Mouse (Mus musculus) myocyte (in vitro differentiated cells): ENCODE measurements around the gene Prkca. TPM values are rescaled to one million over a fixed set of nuclear protein-coding genes. Genes with fewer than 3 reads are reported as not detected.

Source experiments
- H3K27me3 ChIP-seq: one replicate; pipeline ENCODE4 v1.6.1; 2011; ENCODE audit not compliant: control insufficient read depth, insufficient read depth, insufficient read length
- H3K36me3 ChIP-seq: one replicate; pipeline ENCODE4 v1.6.1; 2011; ENCODE audit not compliant: control insufficient read depth, insufficient read depth
- H3K4me2 ChIP-seq: one replicate; pipeline ENCODE4 v1.6.1; 2011; ENCODE audit warnings: low read depth, control low read depth
- H3K4me3 ChIP-seq: one replicate; pipeline ENCODE4 v1.5.1; 2011; ENCODE audit warnings: mild to moderate bottlenecking, control low read depth, moderate library complexity
- H3K79me2 ChIP-seq: one replicate; pipeline ENCODE4 v1.6.1; 2011; ENCODE audit not compliant: control insufficient read depth, insufficient read depth
- H3ac ChIP-seq: one replicate; pipeline ENCODE4 v1.6.1; 2011; ENCODE audit not compliant: control insufficient read depth, insufficient read length
- CEBPB ChIP-seq: IDR thresholded peaks from 2 replicates; pipeline ENCODE4 v1.6.1; 2011; ENCODE audit warnings: mild to moderate bottlenecking, moderate library complexity; ENCODE audit not compliant: poor library complexity, insufficient read depth, severe bottlenecking
- E2F4 ChIP-seq: IDR thresholded peaks from one replicate; pipeline ENCODE4 v1.6.1; 2011; ENCODE audit warnings: mild to moderate bottlenecking, control low read depth, moderate library complexity; ENCODE audit not compliant: insufficient read depth
- MAX ChIP-seq: IDR thresholded peaks from one replicate; pipeline ENCODE4 v1.6.1; 2011; ENCODE audit warnings: low read depth, mild to moderate bottlenecking, control low read depth
- MYOD1 ChIP-seq, 3 experiments: IDR thresholded peaks; one replicate each; pipeline ENCODE4 v1.6.1; 2011; ENCODE audit warnings: control low read depth in 2 of 3, low read depth in 2 of 3, mild to moderate bottlenecking in 2 of 3, moderate library complexity in 1 of 3; ENCODE audit not compliant: insufficient read length in 2 of 3, control insufficient read depth in 1 of 3
- MYOG ChIP-seq, 3 experiments: IDR thresholded peaks; one replicate each; pipeline ENCODE4 v1.6.1; 2011; ENCODE audit warnings: control low read depth in 2 of 3, low read depth in 2 of 3, mild to moderate bottlenecking in 2 of 3; ENCODE audit not compliant: insufficient read length in 2 of 3, control insufficient read depth in 1 of 3, insufficient read depth in 1 of 3
- POLR2A ChIP-seq: IDR thresholded peaks from one replicate; pipeline ENCODE4 v1.6.1; 2011; ENCODE audit warnings: low read depth, mild to moderate bottlenecking, control low read depth, moderate library complexity; ENCODE audit not compliant: insufficient read length
- POLR2AphosphoS2 ChIP-seq: IDR thresholded peaks from one replicate; pipeline ENCODE4 v1.6.1; 2011; ENCODE audit warnings: low read depth, control low read depth; ENCODE audit not compliant: insufficient read length
- REST ChIP-seq: IDR thresholded peaks from one replicate; pipeline ENCODE4 v1.6.1; 2011; ENCODE audit warnings: mild to moderate bottlenecking, control low read depth, moderate library complexity; ENCODE audit not compliant: insufficient read depth, insufficient read length
- SRF ChIP-seq: IDR thresholded peaks from one replicate; pipeline ENCODE4 v1.6.1; 2011; ENCODE audit warnings: low read depth; ENCODE audit not compliant: control insufficient read depth, insufficient read length
- TCF12 ChIP-seq: IDR thresholded peaks from one replicate; pipeline ENCODE4 v1.6.1; 2011; ENCODE audit warnings: mild to moderate bottlenecking, control low read depth; ENCODE audit not compliant: poor library complexity, insufficient read depth, severe bottlenecking
- TCF3 ChIP-seq: IDR thresholded peaks from one replicate; pipeline ENCODE4 v1.6.1; 2011; ENCODE audit warnings: low read depth, control low read depth; ENCODE audit not compliant: insufficient read length
- USF1 ChIP-seq: IDR thresholded peaks from one replicate; pipeline ENCODE4 v1.6.1; 2011; ENCODE audit warnings: low read depth, mild to moderate bottlenecking, control low read depth, moderate library complexity
- polyA plus RNA-seq: library from polyadenylated mRNA; unstranded; fragments of >200 nt; fragmentation: generic; extraction: Trizol; gene quantifications from one replicate; pipeline ENCODE4 v1.2.1, GENCODE M21; 2012; ENCODE audit warnings: missing spikeins

The Prkca gene
- polyA plus RNA-seq, 1 experiment, result 15.3 TPM

DNA sequence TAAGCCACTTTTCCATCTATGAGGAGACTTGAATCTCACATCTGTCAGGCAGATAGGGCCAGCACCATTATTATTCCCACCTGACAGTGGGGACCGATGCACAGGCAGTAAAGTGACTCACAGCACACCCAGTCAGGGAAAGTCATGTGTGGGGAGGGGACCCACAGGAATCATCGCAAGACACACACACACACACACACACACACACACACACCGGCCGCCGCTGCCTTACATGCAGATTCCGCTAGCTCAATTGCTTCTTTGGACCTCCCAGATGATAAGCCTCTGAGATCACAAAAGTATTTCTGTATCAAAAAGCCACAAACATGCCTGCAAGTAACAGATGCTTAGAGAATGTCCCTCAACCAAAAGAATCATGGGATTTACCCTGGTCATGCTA lies 239.6 kb downstream of the Prkca start:
- TF ChIP-seq TCF3, result peak; percentile 9
- TF ChIP-seq E2F4, result no peak
- no peak for TF ChIP-seq USF1
- TF ChIP-seq MYOG (IDR thresholded peaks at IDR 0.05; ENCODE audit: control insufficient read depth in 1 of 3, insufficient read depth in 1 of 3, insufficient read length in 2 of 3, low read depth in 2 of 3), result peak; percentile 28 to 71 (median 69)
- peak in 2 of 3 experiments; percentile 32 to 51 for TF ChIP-seq MYOD1 (IDR thresholded peaks at IDR 0.05; ENCODE audit: control insufficient read depth in 1 of 3, insufficient read length in 2 of 3, low read depth in 2 of 3)
- no peak for TF ChIP-seq CEBPB
- TF ChIP-seq TCF12, result no peak
- no peak for TF ChIP-seq REST
- peaks cover 5% of the 10 kb centered on the region for H3K79me2 ChIP-seq
- no peak overlapping the region for H3K4me3 ChIP-seq
- H3K27me3 ChIP-seq, result no peaks in the 10 kb centered on the region
- H3K36me3 ChIP-seq, result no peaks in the 10 kb centered on the region
- H3K4me2 ChIP-seq, result no peak overlapping the region
- no peak overlapping the region for H3ac ChIP-seq

DNA sequence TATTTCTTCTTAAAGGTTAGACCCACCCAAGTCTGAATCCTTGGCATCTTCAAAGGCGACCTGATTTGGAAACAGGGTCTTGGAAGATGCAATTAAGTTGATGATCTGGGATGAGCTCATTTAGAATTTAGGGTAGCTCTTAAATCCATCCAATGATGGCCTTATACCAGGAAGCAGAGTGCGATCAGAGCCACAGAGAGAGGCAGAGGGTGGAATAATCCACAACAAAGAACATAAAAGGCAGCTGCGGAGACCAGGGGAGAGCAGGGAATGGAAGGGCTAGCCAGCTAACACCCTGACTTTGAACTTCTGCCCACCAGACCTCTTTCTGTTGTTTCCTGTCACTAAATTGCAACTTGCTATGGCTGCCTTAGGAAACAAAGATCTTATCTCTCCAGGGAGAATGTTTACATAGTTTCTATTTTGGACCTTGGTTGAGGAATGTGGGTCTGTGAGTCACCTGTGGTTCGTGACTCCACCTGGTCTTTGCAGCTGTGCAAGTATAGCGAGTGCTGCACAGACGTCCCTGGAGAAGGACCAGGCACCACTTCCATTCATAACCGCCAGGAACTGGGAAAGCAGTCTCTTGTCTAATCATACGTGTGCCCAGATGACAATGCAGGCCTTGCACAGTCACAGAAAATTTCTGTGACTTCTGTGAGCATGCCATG lies 242.3 kb downstream of the Prkca start:
- Histone ChIP-seq H3K4me3 (no peak overlapping the region), H3K4me2 (peak overlapping the region; percentile 44), H3ac (no peak overlapping the region), H3K36me3 (no peaks in the 10 kb centered on the region), H3K27me3 (no peaks in the 10 kb centered on the region), H3K79me2 (peaks cover 5% of the 10 kb centered on the region)
- TF ChIP-seq POLR2AphosphoS2 (no peak), POLR2A (no peak), CEBPB (0 out of 2 replicates have a peak, but pooled peaks have one; percentile 10), SRF (no peak), TCF3 (peak; percentile 69), REST (no peak), TCF12 (peak; percentile 68), E2F4 (no peak), MYOD1 (IDR thresholded peaks at IDR 0.05; ENCODE audit: control insufficient read depth in 1 of 3, insufficient read length in 2 of 3, low read depth in 2 of 3) (peak in 2 of 3 experiments; percentile 82 to 94), MAX (no peak), USF1 (no peak), MYOG (IDR thresholded peaks at IDR 0.05; ENCODE audit: control insufficient read depth in 1 of 3, insufficient read depth in 1 of 3, insufficient read length in 2 of 3, low read depth in 2 of 3) (peak; percentile 14 to 87 (median 48))

DNA sequence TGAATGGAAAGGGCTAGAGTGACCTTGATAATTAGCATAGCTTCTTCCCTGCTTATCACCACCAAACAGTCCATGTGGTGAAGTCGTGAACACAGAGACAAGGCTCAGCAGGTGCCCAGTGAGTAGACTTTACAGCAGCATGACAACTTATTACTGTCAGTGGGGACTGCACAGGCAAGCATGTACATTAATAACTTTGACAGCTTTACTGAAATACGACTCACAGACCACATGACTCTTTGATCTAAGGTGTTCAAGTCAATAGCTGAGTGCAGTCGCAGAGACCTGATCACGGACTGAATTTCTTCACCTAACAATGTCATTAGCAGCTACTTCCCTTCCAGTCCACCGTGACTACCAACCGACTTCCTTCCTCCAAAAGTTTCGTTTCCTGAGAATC lies 245.4 kb downstream of the Prkca start:
- H3ac ChIP-seq, result no peak overlapping the region
- no peak overlapping the region for H3K4me3 ChIP-seq
- TF ChIP-seq MYOD1 (IDR thresholded peaks at IDR 0.05; ENCODE audit: control insufficient read depth in 1 of 3, insufficient read length in 2 of 3, low read depth in 2 of 3) (peak in 1 of 3 experiments; percentile 39), MAX (no peak)
- no peaks in the 10 kb centered on the region for H3K27me3 ChIP-seq
- no peaks in the 10 kb centered on the region for H3K36me3 ChIP-seq
- H3K79me2 ChIP-seq, result peaks cover 5% of the 10 kb centered on the region
- H3K4me2 ChIP-seq, result no peak overlapping the region

DNA sequence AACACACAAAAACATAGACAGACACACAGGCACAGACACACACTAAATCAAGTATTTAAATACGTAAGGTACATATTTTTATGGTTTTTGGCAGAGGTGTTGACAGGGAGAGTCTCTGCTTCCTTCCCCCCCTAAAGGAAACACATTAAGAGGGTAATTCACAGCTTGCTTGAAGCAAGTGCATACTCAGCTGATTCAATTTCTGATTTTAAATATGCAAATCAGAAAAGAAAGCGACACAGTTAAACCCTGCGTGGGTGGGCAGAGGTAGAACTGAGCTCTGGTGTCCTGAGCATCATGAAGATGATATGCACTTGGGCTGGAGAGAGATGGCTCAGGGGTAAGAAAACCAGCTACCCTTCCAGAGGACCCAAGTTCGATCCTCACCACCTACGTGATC lies 248.9 kb downstream of the Prkca start:
- Histone ChIP-seq H3K4me3 (no peak overlapping the region), H3K79me2 (no peaks in the 10 kb centered on the region), H3K27me3 (no peaks in the 10 kb centered on the region)

DNA sequence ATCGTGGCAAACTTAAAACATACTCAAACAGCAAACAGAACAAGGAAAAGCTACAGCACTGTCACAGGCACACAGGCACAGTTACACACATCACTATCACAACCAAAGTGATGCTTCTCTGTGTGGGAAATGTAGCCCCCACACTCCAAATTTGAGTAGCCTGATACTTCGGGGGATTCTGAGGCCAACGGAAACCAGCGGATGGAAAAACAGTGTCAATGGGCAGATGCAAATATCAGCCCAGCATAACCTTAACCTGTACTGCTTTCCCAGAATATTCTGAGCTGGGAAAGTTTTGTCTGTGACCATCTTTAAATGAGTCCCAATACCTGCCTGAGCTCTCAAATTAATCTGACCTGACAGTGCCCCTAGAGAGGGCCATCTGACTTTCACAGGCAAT lies 250.5 kb downstream of the Prkca start:
- no peak for TF ChIP-seq CEBPB
- no peak for TF ChIP-seq MAX
- no peak for TF ChIP-seq USF1
- no peak for TF ChIP-seq POLR2A
- TF ChIP-seq SRF, result no peak
- TF ChIP-seq E2F4, result no peak
- no peak for TF ChIP-seq REST
- TF ChIP-seq TCF3, result no peak
- TF ChIP-seq TCF12, result no peak
- no peak for TF ChIP-seq POLR2AphosphoS2
- TF ChIP-seq MYOG (IDR thresholded peaks at IDR 0.05; ENCODE audit: control insufficient read depth in 1 of 3, insufficient read depth in 1 of 3, insufficient read length in 2 of 3, low read depth in 2 of 3), result no peak
- TF ChIP-seq MYOD1 (IDR thresholded peaks at IDR 0.05; ENCODE audit: control insufficient read depth in 1 of 3, insufficient read length in 2 of 3, low read depth in 2 of 3), result no peak
- Histone ChIP-seq H3K79me2 (no peaks in the 10 kb centered on the region), H3K36me3 (no peaks in the 10 kb centered on the region), H3K27me3 (no peaks in the 10 kb centered on the region), H3K4me3 (no peak overlapping the region), H3K4me2 (no peak overlapping the region), H3ac (no peak overlapping the region)

More for the DNA sequence above, 248.9 kb downstream of the Prkca start:
- Histone ChIP-seq H3K36me3 (no peaks in the 10 kb centered on the region), H3ac (no peak overlapping the region), H3K4me2 (no peak overlapping the region)
- TF ChIP-seq TCF12, result no peak
- TF ChIP-seq TCF3, result no peak
